Mouse (Mus musculus): ENCODE data around the gene Lyl1. TPM values are rescaled to one million over a fixed set of nuclear protein-coding genes. Genes with fewer than 3 reads are reported as not detected.

Gene Lyl1
- polyA plus RNA-seq, 1 experiment = 125 TPM

GRCm38 (mm10) chr8:84725246-84725940 is 24.1 kb downstream of the Lyl1 start:
- Histone ChIP-seq H3K27ac (ENCODE audit: control insufficient read depth, insufficient read depth, low read depth, low read length, poor library complexity) (peak overlapping the region; percentile 87), H3K4me1 (ENCODE audit: control insufficient read depth, insufficient read depth, low read length) (peaks cover 21% of the 10 kb centered on the region), H3K4me3 (replicated peaks; ENCODE audit: control insufficient read depth, low read depth, low read length) (no peak overlapping the region)
- TF ChIP-seq CTCF (IDR thresholded peaks at IDR 0.05; ENCODE audit: control insufficient read depth, insufficient read depth, low read length) = no peak
- no peak for TF ChIP-seq POLR2A (IDR thresholded peaks at IDR 0.05; ENCODE audit: borderline replicate concordance, control insufficient read depth, low read depth, low read length)
- WGBS = 46% methylated on average over 10 of the region's 10 CpGs

GRCm38 (mm10) chr8:84725941-84726259 is 24.6 kb downstream of the Lyl1 start:
- Histone ChIP-seq H3K4me3 (replicated peaks; ENCODE audit: control insufficient read depth, low read depth, low read length) (no peak overlapping the region), H3K4me1 (ENCODE audit: control insufficient read depth, insufficient read depth, low read length) (peaks cover 21% of the 10 kb centered on the region), H3K27ac (ENCODE audit: control insufficient read depth, insufficient read depth, low read depth, low read length, poor library complexity) (peak overlapping the region; percentile 87)
- TF ChIP-seq CTCF (IDR thresholded peaks at IDR 0.05; ENCODE audit: control insufficient read depth, insufficient read depth, low read length) (peak; percentile 40; the same call in 1 of the 2 replicates), POLR2A (IDR thresholded peaks at IDR 0.05; ENCODE audit: borderline replicate concordance, control insufficient read depth, low read depth, low read length) (no peak)
- 9% methylated on average over 3 of the region's 3 CpGs for WGBS

- Histone ChIP-seq H3K4me1 (ENCODE audit: control insufficient read depth, insufficient read depth, low read length) (peaks cover 16% of the 10 kb centered on the region), H3K27ac (ENCODE audit: control insufficient read depth, insufficient read depth, low read depth, low read length, poor library complexity) (no peak overlapping the region; the same call in 1 of the 2 replicates), H3K4me3 (replicated peaks; ENCODE audit: control insufficient read depth, low read depth, low read length) (no peak overlapping the region)
- 60% methylated on average over 3 of the region's 3 CpGs for WGBS
- TF ChIP-seq POLR2A (IDR thresholded peaks at IDR 0.05; ENCODE audit: borderline replicate concordance, control insufficient read depth, low read depth, low read length) (no peak), CTCF (IDR thresholded peaks at IDR 0.05; ENCODE audit: control insufficient read depth, insufficient read depth, low read length) (no peak)
These were observed 27.2 kb downstream of the Lyl1 start for GRCm38 (mm10) chr8:84728474-84728873.

- H3K4me3 ChIP-seq (replicated peaks; ENCODE audit: control insufficient read depth, low read depth, low read length) = no peak overlapping the region
- H3K4me1 ChIP-seq (ENCODE audit: control insufficient read depth, insufficient read depth, low read length) = peaks cover 15% of the 10 kb centered on the region
- no peak for TF ChIP-seq CTCF (IDR thresholded peaks at IDR 0.05; ENCODE audit: control insufficient read depth, insufficient read depth, low read length)
- TF ChIP-seq POLR2A (IDR thresholded peaks at IDR 0.05; ENCODE audit: borderline replicate concordance, control insufficient read depth, low read depth, low read length) = no peak
- 66% methylated on average over 16 of the region's 16 CpGs for WGBS
- H3K27ac ChIP-seq (ENCODE audit: control insufficient read depth, insufficient read depth, low read depth, low read length, poor library complexity) = peak overlapping the region; percentile 57
These were observed 28.7 kb downstream of the Lyl1 start for GRCm38 (mm10) chr8:84729921-84730362.

- TF ChIP-seq POLR2A (IDR thresholded peaks at IDR 0.05; ENCODE audit: borderline replicate concordance, control insufficient read depth, low read depth, low read length) = peak; percentile 44; the same call in 1 of the 2 replicates
- no peak for TF ChIP-seq CTCF (IDR thresholded peaks at IDR 0.05; ENCODE audit: control insufficient read depth, insufficient read depth, low read length)
- 44% methylated on average over 9 of the region's 9 CpGs for WGBS
- Histone ChIP-seq H3K27ac (ENCODE audit: control insufficient read depth, insufficient read depth, low read depth, low read length, poor library complexity) (peak overlapping the region; percentile 88), H3K4me3 (replicated peaks; ENCODE audit: control insufficient read depth, low read depth, low read length) (no peak overlapping the region), H3K4me1 (ENCODE audit: control insufficient read depth, insufficient read depth, low read length) (peaks cover 10% of the 10 kb centered on the region)
These were observed 29.5 kb downstream of the Lyl1 start for GRCm38 (mm10) chr8:84730541-84731370.

GRCm38 (mm10) chr8:84731371-84732177 is 30.3 kb downstream of the Lyl1 start:
- peak overlapping the region; percentile 88 for H3K27ac ChIP-seq (ENCODE audit: control insufficient read depth, insufficient read depth, low read depth, low read length, poor library complexity)
- TF ChIP-seq POLR2A (IDR thresholded peaks at IDR 0.05; ENCODE audit: borderline replicate concordance, control insufficient read depth, low read depth, low read length) = no peak
- TF ChIP-seq CTCF (IDR thresholded peaks at IDR 0.05; ENCODE audit: control insufficient read depth, insufficient read depth, low read length) = no peak
- no peak overlapping the region for H3K4me3 ChIP-seq (replicated peaks; ENCODE audit: control insufficient read depth, low read depth, low read length)
- H3K4me1 ChIP-seq (ENCODE audit: control insufficient read depth, insufficient read depth, low read length) = peaks cover 7% of the 10 kb centered on the region
- 60% methylated on average over 11 of the region's 11 CpGs for WGBS

- Histone ChIP-seq H3K4me1 (ENCODE audit: control insufficient read depth, insufficient read depth, low read length) (peaks cover 7% of the 10 kb centered on the region), H3K4me3 (replicated peaks; ENCODE audit: control insufficient read depth, low read depth, low read length) (no peak overlapping the region), H3K27ac (ENCODE audit: control insufficient read depth, insufficient read depth, low read depth, low read length, poor library complexity) (no peak overlapping the region)
- 64% methylated on average over 5 of the region's 5 CpGs for WGBS
- TF ChIP-seq POLR2A (IDR thresholded peaks at IDR 0.05; ENCODE audit: borderline replicate concordance, control insufficient read depth, low read depth, low read length) = no peak
- TF ChIP-seq CTCF (IDR thresholded peaks at IDR 0.05; ENCODE audit: control insufficient read depth, insufficient read depth, low read length) = no peak
These were observed 31.3 kb downstream of the Lyl1 start for GRCm38 (mm10) chr8:84732545-84732944.
